Mouse (Mus musculus): ENCODE results near the gene Porcn. TPM values are rescaled to one million over a fixed set of nuclear protein-coding genes. Genes with fewer than 3 reads are reported as not detected.

Gene Porcn
- polyA plus RNA-seq, 1 experiment from 2014 or later: 23.8 TPM

DNA sequence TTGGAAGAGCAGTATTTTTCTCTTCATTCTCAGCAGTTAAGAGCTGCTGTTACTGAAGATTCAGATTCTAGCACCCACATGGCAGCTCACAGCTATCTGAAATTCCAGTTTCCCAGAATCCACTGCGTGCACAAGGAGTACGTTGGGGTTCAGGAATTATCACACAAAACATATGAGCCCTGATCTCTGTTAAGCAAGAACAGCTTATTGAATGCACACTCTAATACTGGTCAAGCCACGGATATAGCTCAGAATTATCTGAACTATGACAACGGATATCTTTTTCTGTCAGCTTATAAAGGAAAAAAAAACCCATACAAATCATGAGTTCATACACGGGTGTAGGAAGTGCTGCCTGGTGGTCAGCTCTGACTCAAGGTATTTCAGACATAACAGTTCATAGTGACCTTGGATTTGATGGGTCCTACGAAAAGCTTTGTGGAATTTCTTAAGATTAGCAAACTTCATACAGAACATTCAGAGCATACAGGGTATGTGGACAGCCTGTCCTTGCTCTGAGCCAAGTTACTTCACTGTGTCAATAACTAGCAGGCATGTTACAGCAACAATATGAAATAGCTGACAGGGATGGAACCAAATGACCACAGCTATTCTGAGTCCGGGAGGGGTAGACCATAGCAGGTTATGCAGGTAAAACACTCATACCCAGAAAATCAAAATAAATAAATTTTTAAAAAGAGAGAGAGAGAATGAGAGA lies 5.3 kb upstream of the Porcn start:
- no peak overlapping the region for H3K4me3 ChIP-seq (ENCODE audit: low read depth, low read length)
- no peak overlapping the region for H3K27ac ChIP-seq (ENCODE audit: low read depth, low read length)
- H3K4me1 ChIP-seq (ENCODE audit: control insufficient read depth, insufficient read depth, low read length): no peaks in the 10 kb centered on the region
- no peak overlapping the region for H3K9ac ChIP-seq (ENCODE audit: low read length)
- no peak overlapping the region for H3K4me2 ChIP-seq (ENCODE audit: low read depth)
- WGBS: 84% methylated on average over 7 of the region's 7 CpGs
- ATAC-seq (ENCODE audit: insufficient read depth, low FRiP score, low TSS enrichment) (no peak), DNase-seq (ENCODE audit: low spot score) (no peak)
- H3K9me3 ChIP-seq (ENCODE audit: control insufficient read depth, low read length): no peaks in the 10 kb centered on the region
- no peaks in the 10 kb centered on the region for H3K36me3 ChIP-seq (ENCODE audit: control insufficient read depth, insufficient read depth, low read length)
- no peaks in the 10 kb centered on the region for H3K27me3 ChIP-seq (ENCODE audit: control insufficient read depth, insufficient read depth, low read length)

DNA sequence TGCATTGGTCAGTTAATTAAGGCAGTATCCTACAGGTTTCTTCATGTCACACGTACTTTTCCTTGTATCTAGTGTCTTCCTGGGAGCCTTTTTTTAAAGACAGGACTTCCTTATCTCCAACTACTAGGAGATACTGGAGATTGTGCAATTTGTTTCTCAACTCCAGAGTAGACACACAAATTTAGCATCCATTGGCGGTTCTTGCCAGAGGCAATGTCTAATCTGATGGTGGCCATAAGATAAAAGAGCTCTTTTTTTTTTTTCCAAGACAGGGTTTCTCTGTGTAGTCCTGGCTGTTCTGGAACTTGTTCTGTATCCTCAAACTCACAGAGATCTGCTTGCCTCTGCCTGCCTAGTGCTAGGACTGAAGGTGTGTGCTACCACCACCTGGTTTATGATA lies 3.4 kb upstream of the Porcn start:
- H3K27me3 ChIP-seq (ENCODE audit: control insufficient read depth, insufficient read depth, low read length): no peaks in the 10 kb centered on the region
- H3K27ac ChIP-seq (ENCODE audit: low read depth, low read length): no peak overlapping the region
- no peak for DNase-seq (ENCODE audit: low spot score)
- 85% methylated on average over 2 of the region's 2 CpGs for WGBS
- H3K4me3 ChIP-seq (ENCODE audit: low read depth, low read length): no peak overlapping the region
- H3K9me3 ChIP-seq (ENCODE audit: control insufficient read depth, low read length): no peaks in the 10 kb centered on the region
- no peaks in the 10 kb centered on the region for H3K36me3 ChIP-seq (ENCODE audit: control insufficient read depth, insufficient read depth, low read length)
- no peak for ATAC-seq (ENCODE audit: insufficient read depth, low FRiP score, low TSS enrichment)
- H3K4me1 ChIP-seq (ENCODE audit: control insufficient read depth, insufficient read depth, low read length): no peaks in the 10 kb centered on the region
- H3K4me2 ChIP-seq (ENCODE audit: low read depth): no peak overlapping the region
- H3K9ac ChIP-seq (ENCODE audit: low read length): no peak overlapping the region

DNA sequence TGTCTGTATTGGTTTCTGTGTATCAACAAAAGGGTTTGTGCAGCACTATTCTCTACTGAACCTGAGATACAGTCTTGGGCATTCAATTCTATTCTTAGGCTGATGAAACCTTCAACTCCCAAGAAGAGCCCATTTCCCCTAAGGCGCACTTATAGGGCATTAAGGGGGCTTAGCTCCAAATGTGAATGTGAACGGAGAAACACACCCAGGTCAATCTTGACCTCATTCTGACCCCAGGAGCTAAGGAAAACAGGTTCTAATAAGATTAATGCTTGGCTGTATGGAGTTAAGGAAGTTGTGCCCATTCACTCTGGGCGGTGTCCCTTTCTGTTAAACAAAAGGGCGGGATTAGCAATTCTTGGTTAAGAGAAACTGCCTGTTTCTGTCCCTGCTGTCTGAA lies 899 bp upstream of the Porcn start:
- Histone ChIP-seq H3K27me3 (ENCODE audit: control insufficient read depth, insufficient read depth, low read length) (no peaks in the 10 kb centered on the region), H3K4me3 (ENCODE audit: low read depth, low read length) (no peak overlapping the region; the same call in 1 of the 2 replicates), H3K4me2 (ENCODE audit: low read depth) (peak overlapping the region; percentile 52), H3K9me3 (ENCODE audit: control insufficient read depth, low read length) (no peaks in the 10 kb centered on the region), H3K36me3 (ENCODE audit: control insufficient read depth, insufficient read depth, low read length) (no peaks in the 10 kb centered on the region), H3K27ac (ENCODE audit: low read depth, low read length) (no peak overlapping the region), H3K4me1 (ENCODE audit: control insufficient read depth, insufficient read depth, low read length) (no peaks in the 10 kb centered on the region), H3K9ac (ENCODE audit: low read length) (no peak overlapping the region)
- 32% methylated on average over 4 of the region's 4 CpGs for WGBS
- no peak for DNase-seq (ENCODE audit: low spot score)
- ATAC-seq (ENCODE audit: insufficient read depth, low FRiP score, low TSS enrichment): no peak

DNA sequence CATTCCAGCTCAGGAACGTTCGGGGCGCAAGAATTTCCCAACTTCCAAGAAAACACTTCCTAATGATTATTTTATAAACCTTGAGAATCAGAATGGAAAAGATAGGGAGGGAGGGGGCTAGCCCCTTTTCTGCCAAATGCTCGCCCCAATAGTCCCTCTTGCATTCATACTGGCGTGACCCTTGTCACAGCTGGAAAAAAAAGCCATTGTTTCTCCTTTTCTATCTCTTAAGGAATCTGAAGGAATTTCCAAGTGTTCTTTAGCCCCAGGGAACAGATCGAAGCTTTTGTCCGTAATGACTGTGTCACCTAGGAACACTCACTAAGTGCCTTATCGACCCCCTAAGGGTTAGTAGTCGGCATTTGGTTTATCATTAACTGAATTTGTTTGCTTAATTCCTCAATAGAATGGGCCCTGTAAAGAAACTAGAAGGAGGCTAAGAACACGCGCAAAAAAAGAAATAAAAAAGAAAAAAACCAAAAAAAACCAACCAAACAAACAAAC lies 421 bp upstream of the Porcn start:
- no peak overlapping the region for H3K27ac ChIP-seq (ENCODE audit: low read depth, low read length)
- no peaks in the 10 kb centered on the region for H3K36me3 ChIP-seq (ENCODE audit: control insufficient read depth, insufficient read depth, low read length)
- peak overlapping the region; percentile 3; the same call in 1 of the 2 replicates for H3K9ac ChIP-seq (ENCODE audit: low read length)
- no peak for DNase-seq (ENCODE audit: low spot score)
- ATAC-seq (ENCODE audit: insufficient read depth, low FRiP score, low TSS enrichment): peak; percentile 25; the same call in 1 of the 2 replicates
- peak overlapping the region; percentile 46 for H3K4me3 ChIP-seq (ENCODE audit: low read depth, low read length)
- H3K9me3 ChIP-seq (ENCODE audit: control insufficient read depth, low read length): no peaks in the 10 kb centered on the region
- peak overlapping the region; percentile 52 for H3K4me2 ChIP-seq (ENCODE audit: low read depth)
- 19% methylated on average over 11 of the region's 11 CpGs for WGBS
- H3K27me3 ChIP-seq (ENCODE audit: control insufficient read depth, insufficient read depth, low read length): no peaks in the 10 kb centered on the region
- H3K4me1 ChIP-seq (ENCODE audit: control insufficient read depth, insufficient read depth, low read length): no peaks in the 10 kb centered on the region

DNA sequence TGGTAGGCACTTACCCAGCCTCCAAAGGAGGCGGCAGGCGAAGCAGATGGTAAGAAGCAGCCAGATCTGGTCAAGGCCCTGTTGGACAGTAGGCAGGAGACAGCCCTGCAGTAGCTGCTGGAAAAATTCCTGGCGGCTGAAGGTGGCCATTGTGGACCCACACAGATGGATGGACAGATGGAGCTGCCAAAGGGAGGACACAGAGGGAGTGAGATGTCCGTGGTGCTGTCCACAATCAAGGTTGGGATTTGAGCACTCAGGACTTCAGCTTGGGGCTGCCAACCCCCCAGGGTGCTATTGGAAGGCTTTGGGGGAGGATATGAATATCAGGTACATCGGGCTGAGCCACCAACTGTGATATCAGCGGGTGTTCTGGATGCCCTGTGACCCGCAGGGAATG lies 774 bp downstream of the Porcn start:
- Histone ChIP-seq H3K9ac (ENCODE audit: low read length) (no peak overlapping the region; the same call in 1 of the 2 replicates), H3K36me3 (ENCODE audit: control insufficient read depth, insufficient read depth, low read length) (no peaks in the 10 kb centered on the region), H3K27ac (ENCODE audit: low read depth, low read length) (no peak overlapping the region), H3K9me3 (ENCODE audit: control insufficient read depth, low read length) (no peaks in the 10 kb centered on the region), H3K27me3 (ENCODE audit: control insufficient read depth, insufficient read depth, low read length) (no peaks in the 10 kb centered on the region), H3K4me2 (ENCODE audit: low read depth) (peak overlapping the region; percentile 52), H3K4me3 (ENCODE audit: low read depth, low read length) (peak overlapping the region; percentile 46), H3K4me1 (ENCODE audit: control insufficient read depth, insufficient read depth, low read length) (no peaks in the 10 kb centered on the region)
- 44% methylated on average over 7 of the region's 7 CpGs for WGBS
- DNase-seq (ENCODE audit: low spot score) (no peak), ATAC-seq (ENCODE audit: insufficient read depth, low FRiP score, low TSS enrichment) (no peak)

DNA sequence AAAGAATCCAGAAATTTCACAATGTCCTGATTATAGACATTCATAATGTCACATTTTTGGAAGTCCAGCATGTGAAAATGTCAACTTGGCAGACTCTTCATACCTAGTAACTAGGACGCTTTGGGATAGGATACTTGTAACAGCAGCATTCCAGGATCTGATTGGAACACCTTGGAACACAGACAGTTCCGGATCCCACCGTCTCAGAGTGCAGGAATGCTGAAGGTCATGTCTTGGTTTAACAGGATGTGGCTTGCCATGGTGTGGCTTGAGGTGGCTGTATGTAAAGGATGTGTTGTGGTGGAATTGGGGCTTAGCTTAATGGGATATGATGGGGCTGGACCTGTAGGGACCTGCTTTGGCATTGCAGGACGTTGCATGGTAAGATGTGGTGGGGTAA lies 1.2 kb downstream of the Porcn start:
- H3K36me3 ChIP-seq (ENCODE audit: control insufficient read depth, insufficient read depth, low read length): no peaks in the 10 kb centered on the region
- H3K9me3 ChIP-seq (ENCODE audit: control insufficient read depth, low read length): no peaks in the 10 kb centered on the region
- H3K27me3 ChIP-seq (ENCODE audit: control insufficient read depth, insufficient read depth, low read length): no peaks in the 10 kb centered on the region
- no peak overlapping the region for H3K9ac ChIP-seq (ENCODE audit: low read length)
- no peak overlapping the region for H3K4me3 ChIP-seq (ENCODE audit: low read depth, low read length)
- peak overlapping the region; percentile 52; the same call in 1 of the 2 replicates for H3K4me2 ChIP-seq (ENCODE audit: low read depth)
- WGBS: 83% methylated on average over 4 of the region's 4 CpGs
- no peaks in the 10 kb centered on the region for H3K4me1 ChIP-seq (ENCODE audit: control insufficient read depth, insufficient read depth, low read length)
- DNase-seq (ENCODE audit: low spot score) (no peak), ATAC-seq (ENCODE audit: insufficient read depth, low FRiP score, low TSS enrichment) (no peak)
- H3K27ac ChIP-seq (ENCODE audit: low read depth, low read length): no peak overlapping the region

DNA sequence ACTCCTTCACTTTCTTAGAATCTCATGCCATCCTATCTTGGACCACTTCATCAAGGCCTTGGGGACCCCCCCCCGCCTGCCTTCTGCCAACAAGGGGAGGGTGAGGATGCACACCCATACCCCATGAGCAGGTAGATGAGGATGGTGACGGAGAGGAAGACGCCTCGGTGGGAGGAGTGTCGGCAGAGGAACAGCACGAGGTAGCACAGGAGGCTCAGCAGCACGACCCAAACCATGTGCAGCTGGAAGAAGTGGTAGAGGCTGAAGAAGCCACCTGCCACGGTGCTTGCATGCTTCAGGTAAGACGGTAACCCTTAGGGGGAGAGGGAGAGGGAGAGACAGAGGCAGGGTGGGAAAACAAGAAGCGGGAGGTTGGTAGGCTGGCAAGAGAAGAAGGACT lies 2.2 kb downstream of the Porcn start:
- no peak for ATAC-seq (ENCODE audit: insufficient read depth, low FRiP score, low TSS enrichment)
- H3K4me2 ChIP-seq (ENCODE audit: low read depth): no peak overlapping the region
- no peaks in the 10 kb centered on the region for H3K9me3 ChIP-seq (ENCODE audit: control insufficient read depth, low read length)
- no peaks in the 10 kb centered on the region for H3K36me3 ChIP-seq (ENCODE audit: control insufficient read depth, insufficient read depth, low read length)
- H3K27ac ChIP-seq (ENCODE audit: low read depth, low read length): no peak overlapping the region
- no peak overlapping the region for H3K9ac ChIP-seq (ENCODE audit: low read length)
- 83% methylated on average over 10 of the region's 10 CpGs for WGBS
- no peaks in the 10 kb centered on the region for H3K27me3 ChIP-seq (ENCODE audit: control insufficient read depth, insufficient read depth, low read length)
- DNase-seq (ENCODE audit: low spot score): no peak
- H3K4me1 ChIP-seq (ENCODE audit: control insufficient read depth, insufficient read depth, low read length): no peaks in the 10 kb centered on the region
- H3K4me3 ChIP-seq (ENCODE audit: low read depth, low read length): no peak overlapping the region

DNA sequence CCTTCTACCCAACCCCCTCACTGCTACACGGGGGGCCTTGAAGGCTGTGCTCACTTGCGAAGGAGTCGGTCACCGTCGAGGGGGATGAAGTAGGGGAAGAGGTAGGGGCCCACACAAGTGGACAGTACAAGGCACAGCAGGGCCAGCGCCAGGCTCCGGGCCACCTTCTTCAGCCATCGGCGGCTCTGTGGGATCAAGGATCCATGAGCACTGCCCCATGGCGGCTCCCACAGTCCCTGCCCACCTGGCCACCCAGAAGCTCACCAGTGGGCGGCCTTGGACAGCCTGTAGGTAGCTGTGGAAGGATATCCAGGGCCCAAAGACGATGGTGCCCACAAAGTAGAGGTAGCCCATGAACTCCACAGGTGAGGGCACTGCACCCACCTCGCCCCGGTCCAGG lies 3.2 kb downstream of the Porcn start:
- DNase-seq (ENCODE audit: low spot score) (no peak), ATAC-seq (ENCODE audit: insufficient read depth, low FRiP score, low TSS enrichment) (no peak)
- Histone ChIP-seq H3K4me3 (ENCODE audit: low read depth, low read length) (no peak overlapping the region), H3K4me1 (ENCODE audit: control insufficient read depth, insufficient read depth, low read length) (no peaks in the 10 kb centered on the region), H3K27me3 (ENCODE audit: control insufficient read depth, insufficient read depth, low read length) (no peaks in the 10 kb centered on the region), H3K4me2 (ENCODE audit: low read depth) (no peak overlapping the region), H3K36me3 (ENCODE audit: control insufficient read depth, insufficient read depth, low read length) (no peaks in the 10 kb centered on the region), H3K9me3 (ENCODE audit: control insufficient read depth, low read length) (no peaks in the 10 kb centered on the region), H3K27ac (ENCODE audit: low read depth, low read length) (no peak overlapping the region), H3K9ac (ENCODE audit: low read length) (no peak overlapping the region)
- 83% methylated on average over 14 of the region's 14 CpGs for WGBS

DNA sequence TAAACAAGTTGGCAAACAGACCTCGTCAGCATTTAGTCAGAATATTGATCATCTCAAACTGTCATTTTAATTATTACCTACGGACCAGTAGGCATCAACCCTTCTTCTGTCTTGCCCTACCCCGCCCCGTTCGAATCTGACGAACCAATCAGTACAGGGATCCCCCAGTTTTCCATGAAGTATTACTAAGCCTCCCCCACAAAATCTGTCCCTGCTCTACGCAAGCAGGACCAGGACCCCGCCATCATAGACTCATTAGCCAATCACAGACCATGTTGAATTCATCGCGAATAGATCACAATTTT lies 13.0 kb downstream of the Porcn start, which contains the start of gene Ebp:
Gene Ebp (minus strand): TSS at position 94 of the 305 bp plus-strand sequence.
- H3K27ac ChIP-seq (ENCODE audit: low read depth, low read length): peak within 1 kb of the TSS; percentile 7; the same call in 1 of the 2 replicates
- no peak for DNase-seq (ENCODE audit: low spot score)
- 0 out of 2 replicates have a peak, but pooled peaks have one; percentile 39 for ATAC-seq (ENCODE audit: insufficient read depth, low FRiP score, low TSS enrichment)
- peak within 1 kb of the TSS; percentile 52 for H3K4me2 ChIP-seq (ENCODE audit: low read depth)
- H3K9ac ChIP-seq (ENCODE audit: low read length): peak within 1 kb of the TSS; percentile 59
- H3K27me3 ChIP-seq (ENCODE audit: control insufficient read depth, insufficient read depth, low read length): no peaks in the 10 kb centered on the region
- no peaks in the 10 kb centered on the region for H3K4me1 ChIP-seq (ENCODE audit: control insufficient read depth, insufficient read depth, low read length)
- H3K9me3 ChIP-seq (ENCODE audit: control insufficient read depth, low read length): no peaks in the 10 kb centered on the region
- WGBS: 28% methylated on average over 10 of the region's 10 CpGs
- H3K4me3 ChIP-seq (ENCODE audit: low read depth, low read length): peak within 1 kb of the TSS; percentile 33
- H3K36me3 ChIP-seq (ENCODE audit: control insufficient read depth, insufficient read depth, low read length): no peaks in the 10 kb centered on the region

Measured in neural tube, embryonic 11.5 days (tissue).